Mouse (Mus musculus): ENCODE data around the gene Pparg.

Gene Pparg

DNA sequence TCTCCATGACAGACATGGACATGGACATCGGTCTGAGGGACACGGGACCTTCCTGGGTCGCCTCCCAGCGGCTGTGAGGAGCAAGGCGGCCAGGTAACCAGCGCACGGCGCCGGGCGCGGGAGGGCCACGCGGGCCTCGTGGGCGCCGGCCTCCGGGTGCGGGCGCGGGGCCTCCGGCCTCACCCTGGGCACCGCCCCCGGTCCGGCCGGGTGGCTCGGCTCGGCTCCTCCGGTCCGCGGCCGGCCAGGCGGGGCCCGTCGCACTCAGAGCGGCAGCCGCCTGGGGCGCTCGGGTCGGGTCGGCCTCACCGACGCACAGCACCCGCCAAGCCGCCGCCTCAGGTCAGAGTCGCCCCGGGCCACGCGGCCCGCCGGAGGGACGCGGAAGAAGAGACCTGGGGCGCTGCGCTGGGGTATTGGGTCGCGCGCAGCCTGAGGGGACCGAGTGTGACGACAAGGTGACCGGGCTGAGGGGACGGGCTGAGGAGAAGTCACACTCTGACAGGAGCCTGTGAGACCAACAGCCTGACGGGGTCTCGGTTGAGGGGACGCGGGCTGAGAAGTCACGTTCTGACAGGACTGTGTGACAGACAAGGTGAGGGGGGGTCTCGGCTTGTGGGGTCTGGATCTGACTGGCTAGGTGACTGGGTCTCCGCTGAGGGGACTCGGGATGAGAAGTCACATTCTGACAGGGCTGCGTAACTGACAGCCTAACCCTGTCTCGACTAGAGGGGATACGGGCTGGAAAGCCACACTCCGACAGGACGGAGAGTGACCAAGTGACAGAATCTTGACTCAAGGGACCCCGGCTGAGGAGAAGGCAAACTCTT lies at the start of gene Pparg:
TSS of gene Pparg (plus strand) at position 176 of the 830 bp plus-strand sequence.
- no peak for DNase-seq (ENCODE audit: low read depth, low spot score)

DNA sequence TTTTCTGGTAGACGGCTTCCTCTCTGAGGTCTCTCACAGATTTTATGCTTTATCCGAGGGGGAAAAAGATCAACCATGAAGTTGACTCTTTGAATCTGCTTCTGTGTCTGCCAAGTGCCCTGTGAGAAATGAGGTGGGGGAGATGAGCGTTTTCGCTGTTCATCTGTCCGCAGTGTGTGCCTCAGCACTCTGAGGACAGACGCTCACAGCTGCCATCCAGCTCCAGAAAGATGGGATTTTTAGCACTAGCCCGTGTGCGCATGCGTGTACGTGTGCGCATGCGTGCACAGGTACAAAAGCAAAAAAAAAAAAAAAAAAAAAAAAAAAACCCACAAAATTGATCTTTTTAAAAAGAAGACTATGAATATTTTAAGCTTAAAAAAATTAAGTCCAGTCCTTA lies 48.0 kb upstream of the Pparg start:
- no peak for DNase-seq (ENCODE audit: low read depth, low spot score)

DNA sequence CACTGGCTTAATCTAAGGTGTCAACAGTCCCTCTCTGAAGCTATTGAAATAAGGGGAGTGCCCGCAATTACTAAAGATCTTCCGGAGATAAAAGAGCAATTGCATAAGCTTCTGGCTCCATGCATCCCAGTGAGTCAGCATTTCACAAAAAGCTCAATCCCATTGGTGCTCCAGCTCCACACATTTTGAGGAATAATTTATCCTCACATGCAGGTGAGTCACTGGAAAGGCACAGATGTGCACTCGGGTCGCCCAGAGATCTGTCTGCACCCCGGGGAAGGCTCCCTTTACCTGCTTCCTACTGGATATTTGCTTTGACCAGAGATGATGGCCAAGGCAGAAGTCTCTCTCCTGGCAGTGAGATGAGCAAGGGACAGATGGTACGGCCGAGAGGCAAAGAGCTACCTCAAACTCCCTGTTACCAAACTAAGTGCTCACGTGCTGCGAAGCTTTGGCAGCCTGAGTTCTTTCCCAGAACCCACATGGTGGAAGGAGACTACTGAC lies 47.5 kb upstream of the Pparg start:
- DNase-seq (ENCODE audit: low read depth, low spot score) = no peak

DNA sequence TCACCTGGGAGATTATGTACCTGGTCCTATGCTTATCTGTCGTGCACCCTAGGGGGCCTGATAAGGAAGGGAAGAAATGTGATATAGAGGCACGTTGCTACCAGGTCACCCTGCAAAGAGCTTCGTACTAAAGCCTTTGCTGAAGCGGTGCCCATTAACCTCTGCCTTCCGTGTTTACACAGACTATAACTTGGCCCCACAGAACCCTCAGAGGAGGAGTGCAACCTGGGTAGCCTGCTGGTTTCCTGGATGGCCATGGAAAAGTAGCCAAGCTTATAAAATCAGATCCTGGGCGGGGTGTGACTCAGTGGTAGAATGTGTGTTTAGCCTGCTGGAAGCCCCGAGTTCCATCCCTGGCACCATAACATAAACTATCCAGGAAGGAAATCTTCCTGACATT lies 46.8 kb upstream of the Pparg start:
- no peak for DNase-seq (ENCODE audit: low read depth, low spot score)

DNA sequence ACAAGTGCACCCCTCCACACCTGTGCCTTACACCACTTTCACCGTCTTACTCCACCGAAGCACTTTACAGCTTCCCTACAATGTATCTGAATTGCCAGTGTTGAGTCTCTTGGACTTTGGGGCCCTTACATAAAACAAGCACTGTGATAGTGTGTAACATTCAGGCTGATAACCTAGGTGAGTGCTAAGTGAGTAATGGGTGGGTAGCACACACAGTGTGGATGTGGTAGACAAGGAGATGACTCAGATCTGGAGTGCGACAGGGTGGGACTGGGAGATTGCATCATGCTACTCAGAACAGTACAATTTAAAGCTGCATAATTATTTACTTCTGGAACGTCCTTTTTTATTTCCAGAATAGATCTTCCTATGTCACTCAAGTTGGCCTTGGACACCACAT lies 45.0 kb upstream of the Pparg start:
- no peak for DNase-seq (ENCODE audit: low read depth, low spot score)

DNA sequence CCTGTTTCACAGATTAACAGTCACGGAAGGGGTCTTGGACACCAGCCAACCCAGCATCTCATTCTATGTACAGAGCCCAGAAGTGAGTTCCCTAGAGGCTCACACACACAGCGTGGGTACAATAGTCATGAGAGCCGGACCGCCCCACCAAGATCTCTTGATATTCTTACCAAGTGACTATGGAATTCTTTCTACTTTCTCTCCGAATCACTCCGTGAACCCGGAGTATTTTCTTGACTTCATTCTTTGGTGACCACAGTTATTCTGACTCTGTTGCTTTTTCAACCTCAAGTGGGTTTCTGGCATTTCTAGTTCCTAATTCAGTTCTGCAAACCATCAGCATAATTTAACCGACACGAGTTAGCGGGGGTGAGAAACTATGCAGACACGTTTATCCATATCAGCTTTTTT lies 43.9 kb upstream of the Pparg start:
- no peak for DNase-seq (ENCODE audit: low read depth, low spot score)

DNA sequence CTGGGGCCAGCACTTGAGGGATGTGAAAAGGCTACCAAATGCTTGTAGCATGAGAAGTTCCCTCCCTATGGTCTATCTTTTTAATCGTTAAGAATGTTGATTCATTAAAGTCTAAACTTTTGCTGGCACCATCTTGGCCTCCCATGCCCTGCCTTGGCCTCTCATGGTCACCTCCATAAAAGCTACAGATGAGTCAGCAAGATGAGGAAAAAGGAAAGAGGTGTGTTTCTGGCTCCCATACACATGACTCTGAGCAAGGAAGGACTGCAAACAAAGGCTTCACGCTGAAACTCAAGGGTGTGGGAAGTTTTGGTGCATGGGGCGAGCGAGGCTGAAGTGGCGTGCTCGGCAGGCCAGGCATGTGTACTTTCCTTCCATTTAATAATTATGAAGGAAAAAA lies 41.9 kb upstream of the Pparg start:
- DNase-seq (ENCODE audit: low read depth, low spot score) = no peak

DNA sequence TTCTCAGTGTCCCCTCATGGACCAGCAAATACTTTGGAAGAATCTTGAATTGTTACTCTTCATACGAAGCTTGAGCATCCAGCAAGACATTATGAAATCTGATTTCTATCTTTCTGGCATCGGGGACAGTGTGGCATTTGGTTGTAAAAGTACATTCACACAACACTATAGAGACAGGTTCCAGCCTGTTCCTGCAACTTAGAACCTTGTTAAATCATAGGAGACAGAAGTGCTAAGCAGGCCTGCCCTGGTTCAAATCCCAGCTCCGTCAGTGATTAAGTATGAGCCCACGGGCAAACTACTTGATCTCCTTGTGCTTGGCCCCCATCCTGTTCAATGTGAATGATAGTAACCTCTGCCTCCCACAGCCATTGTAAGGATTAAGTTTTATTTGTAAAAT lies 41.1 kb upstream of the Pparg start:
- DNase-seq (ENCODE audit: low read depth, low spot score) = no peak

DNA sequence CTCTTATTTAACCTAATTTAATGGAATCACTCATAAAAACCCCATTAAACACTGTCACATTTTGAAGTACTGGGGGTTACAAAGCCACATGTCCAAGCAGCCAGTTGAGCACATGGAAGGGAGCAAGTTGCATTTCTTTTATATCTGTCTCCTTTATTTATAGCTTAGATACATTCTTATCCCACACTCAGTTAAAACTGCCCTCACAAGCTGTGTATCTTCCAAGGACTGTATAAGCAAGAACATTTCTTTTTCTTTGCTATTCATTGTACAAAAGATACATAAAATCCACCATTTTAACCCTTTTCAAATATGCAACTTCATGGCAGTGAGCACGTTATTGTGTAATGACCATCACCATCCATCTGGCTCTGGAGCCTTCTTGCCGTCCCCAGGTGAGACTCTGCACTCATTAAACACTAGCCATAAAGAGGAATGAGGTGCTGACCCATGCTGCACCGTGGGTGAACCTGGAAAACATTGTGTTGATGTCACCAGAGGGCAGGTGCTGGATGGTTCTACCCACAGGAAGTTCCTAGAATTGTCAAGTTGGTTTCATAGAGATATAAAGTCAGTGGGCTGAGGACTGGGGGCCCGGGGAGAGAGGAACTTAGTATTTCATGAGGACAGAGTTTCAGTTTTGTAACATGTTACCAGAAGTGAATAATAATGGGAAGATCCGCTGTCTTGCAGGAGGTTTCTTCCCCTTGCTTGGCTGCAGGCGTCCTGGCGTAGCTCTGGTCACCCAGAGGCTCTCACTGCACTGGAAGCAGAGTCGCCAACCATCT lies 39.6 kb upstream of the Pparg start:
- no peak for DNase-seq (ENCODE audit: low read depth, low spot score)

DNA sequence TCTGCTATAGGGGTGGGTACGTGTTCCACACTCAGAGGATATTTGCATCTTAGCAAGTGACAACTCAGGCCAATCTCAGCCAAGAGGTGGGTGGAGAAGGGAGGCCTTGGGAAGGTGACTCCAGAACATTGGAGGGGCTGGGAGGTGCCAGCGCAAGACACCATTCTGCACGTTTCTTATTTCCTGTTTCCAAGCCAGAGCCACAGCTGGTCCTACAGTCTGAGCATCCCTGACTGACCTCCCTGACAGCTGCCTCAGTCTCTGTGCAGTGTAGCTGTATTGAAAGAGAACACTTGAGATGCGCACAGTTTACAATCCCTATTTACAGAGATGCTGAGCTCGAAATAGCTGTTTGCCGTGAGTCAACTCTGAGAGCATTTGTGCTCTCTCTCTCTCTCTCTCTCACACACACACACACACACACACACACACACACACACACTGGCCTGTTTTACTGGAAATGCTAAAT lies 38.8 kb upstream of the Pparg start:
- DNase-seq (ENCODE audit: low read depth, low spot score) = no peak

DNA sequence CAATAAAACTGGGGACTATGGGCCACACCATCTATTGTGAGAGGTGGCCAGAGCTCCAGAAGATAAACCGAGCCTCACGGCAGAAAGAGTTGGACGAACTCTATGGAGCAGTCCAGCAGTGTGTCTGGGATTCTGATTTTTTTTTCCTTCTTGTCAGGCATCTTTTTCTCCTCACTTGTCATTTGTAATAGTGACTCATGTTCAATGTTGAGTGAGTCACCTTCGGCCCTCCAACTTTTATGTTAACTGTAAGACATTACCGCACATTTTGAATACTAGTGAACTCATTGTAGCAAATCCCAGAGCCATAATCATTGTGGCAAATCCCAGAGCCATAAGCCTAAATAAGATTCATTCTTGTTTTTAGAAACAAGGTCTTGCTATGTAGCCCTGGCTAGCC lies 37.8 kb upstream of the Pparg start:
- no peak for DNase-seq (ENCODE audit: low read depth, low spot score)

DNA sequence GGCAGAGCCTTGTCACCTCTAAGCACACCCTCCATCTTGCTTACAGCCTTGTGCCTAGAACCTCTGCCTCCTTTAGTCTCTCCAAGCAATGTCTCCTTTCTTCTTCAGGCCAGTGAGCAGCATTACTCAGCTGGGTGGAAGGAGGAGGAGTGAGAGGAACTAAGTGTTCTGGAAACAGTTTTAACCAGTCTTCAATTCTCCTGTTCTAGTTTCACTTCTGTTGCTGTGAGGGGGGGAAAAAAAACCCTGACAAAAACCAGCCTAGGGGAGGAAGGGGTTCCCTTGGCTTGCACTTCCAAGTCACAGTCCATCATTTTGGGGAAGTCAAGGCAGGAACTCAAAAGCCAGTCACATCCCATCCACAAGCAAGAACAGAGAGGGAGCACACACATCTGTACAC lies 29.8 kb upstream of the Pparg start:
- DNase-seq (ENCODE audit: low read depth, low spot score) = no peak

DNA sequence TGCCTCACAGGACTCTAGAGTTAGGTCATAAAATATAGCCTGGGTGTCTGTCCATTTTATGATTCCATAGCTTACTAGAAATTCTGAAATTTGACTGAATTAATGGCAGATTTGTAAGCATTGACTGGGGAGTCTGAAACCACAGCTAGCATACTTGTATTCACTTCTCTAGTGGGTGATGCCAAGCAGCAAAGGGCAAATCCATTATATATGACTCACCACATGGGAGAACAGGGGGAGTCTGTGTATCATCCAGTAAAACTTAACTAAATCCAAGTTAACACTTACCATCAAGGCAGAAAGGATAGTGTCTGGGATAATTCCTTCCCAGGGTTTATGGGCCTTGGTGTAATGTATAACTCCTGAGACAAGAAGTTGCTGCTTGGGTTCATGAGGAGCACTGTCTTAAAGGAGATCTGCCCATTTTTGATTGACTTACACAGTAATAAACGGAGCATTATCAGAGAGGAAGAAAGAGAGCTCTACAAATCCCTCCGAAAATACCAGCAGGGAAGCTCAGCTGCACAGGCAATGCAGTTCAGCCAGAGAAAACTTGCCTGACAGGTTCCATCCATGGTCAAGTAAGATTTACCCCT lies 27.6 kb upstream of the Pparg start:
- DNase-seq (ENCODE audit: low read depth, low spot score) = no peak

DNA sequence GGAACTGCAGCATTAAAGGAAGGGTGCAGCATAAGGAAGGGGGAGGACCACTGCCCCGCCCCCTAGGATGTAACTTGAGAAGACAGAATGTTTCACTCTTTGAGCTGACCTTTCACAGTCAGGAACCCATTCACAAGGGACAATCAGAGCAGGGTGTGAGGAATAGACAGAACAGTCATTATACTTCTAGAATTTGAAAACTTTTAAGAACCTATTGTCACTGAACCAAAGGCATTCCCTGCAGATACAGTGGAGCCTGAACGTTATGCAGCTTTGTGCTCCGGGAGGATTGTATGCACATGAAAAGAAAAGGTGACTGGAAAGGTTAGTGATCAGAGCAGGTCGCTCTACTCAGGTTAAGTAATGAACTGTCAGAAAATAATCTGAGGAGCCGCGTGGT lies 25.2 kb upstream of the Pparg start:
- no peak for DNase-seq (ENCODE audit: low read depth, low spot score)

DNA sequence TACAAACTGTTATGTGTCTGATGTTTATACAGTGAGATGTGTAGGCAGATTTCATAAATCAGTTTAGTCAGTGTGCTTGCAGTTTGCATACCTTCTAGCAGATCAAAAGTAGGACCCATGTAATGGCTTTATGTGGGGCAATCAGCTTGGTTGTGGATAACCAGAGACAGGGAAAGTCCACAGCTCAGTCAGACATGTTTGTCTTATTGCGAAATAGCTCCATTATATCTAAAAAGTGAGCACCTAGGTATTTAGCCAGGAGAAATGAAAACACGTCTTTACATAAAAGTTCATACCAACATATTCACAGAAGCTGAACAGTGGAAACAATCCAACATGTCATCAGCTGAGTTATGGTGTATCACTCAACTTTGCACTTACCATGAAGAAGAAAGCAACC lies 20.7 kb upstream of the Pparg start:
- no peak for DNase-seq (ENCODE audit: low read depth, low spot score)

DNA sequence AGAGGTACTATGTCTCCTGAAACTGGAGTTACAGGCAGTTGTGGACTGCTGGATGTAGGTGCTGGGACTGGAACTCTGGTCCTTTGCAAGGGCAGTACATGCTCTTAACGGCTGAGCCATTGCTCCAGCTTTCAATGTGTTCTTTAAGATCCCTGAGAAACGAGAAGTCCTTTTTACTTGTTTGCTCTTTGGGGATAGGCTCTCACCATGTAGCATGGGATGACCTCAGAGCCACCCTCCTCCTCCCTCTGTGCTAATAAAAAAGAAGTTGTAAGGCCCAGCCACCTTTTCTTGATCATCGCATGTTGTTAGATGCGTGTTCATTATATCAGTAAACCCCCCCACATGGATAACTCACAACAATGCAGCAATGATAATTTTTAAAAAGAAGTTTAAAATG lies 17.7 kb upstream of the Pparg start:
- no peak for DNase-seq (ENCODE audit: low read depth, low spot score)

DNA sequence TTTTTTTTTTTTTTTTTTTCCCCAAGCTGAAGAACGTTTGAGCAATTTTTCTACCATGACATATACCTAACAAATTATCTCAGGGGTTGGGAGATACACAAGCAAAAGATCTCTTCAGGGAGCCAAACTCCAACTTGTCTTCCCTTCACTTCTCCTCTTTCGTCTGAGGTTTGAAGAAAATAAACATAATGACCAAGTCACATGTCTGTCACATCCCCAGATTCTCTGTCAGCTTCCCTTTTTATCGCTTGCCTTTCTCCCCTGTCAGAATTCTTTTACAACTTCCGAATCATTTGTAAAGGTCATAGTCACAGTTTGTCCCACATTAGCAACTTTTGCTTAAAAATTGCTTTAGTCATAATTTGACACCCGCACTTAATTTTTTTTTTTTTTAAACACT lies 17.2 kb upstream of the Pparg start:
- no peak for DNase-seq (ENCODE audit: low read depth, low spot score)

DNA sequence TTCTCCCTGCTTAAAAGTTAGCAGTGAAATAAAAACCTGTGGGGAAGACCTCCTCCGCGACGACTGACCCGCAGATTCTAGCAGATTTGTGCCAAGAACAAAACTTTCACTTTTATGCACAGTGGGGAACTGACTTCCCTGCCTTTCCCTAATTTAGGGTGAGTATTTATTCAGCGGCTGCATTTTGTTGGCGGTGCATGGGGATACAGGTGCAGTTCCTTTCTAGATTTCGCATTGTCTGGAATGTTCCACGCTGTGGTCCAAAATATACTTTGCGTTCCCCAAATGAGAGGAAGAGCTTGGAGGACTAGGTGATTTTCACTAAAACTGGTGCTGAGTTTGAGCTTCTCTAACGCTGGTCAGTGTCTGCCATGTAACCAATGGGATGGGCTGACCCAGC lies 16.6 kb upstream of the Pparg start:
- no peak for DNase-seq (ENCODE audit: low read depth, low spot score)

DNA sequence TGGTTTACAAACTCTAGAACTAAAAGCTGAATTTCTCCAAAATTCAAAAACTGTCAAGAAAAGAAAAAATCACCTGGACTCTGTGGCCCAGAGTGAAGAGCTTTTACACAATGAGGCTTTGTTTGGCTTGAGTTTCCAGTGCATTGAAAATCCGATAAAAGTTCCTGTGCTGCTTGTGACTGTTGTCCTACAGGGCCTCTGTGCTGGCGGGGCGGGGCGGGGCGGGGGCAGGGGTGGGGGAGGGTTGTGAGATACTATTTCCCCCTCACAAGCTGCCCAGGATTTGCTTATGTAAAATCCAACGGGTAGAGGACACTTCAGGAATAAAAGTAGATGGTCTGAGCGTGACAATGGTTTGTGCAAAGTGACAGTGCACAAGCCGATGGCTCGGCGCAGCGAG lies 16.2 kb upstream of the Pparg start:
- no peak for DNase-seq (ENCODE audit: low read depth, low spot score)

DNA sequence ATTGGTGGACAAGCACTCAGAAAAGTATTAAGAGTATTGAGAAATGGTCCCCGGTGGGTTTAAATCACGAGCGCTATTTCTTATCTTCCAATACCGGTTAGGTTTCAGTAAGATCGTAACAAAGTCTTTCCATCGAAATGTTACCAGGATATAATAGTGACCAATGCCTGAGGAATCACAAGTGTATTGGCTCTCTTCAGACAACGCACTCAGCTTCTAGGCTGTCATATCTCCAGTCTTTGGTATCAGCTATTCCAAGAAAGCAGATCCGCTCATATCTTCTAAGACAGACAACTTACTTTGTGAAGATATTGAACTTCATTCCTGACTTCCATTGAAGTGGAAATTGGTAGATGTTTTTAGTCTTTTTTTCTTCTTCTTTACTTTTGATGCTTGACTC lies 15.7 kb upstream of the Pparg start:
- no peak for DNase-seq (ENCODE audit: low read depth, low spot score)

DNA sequence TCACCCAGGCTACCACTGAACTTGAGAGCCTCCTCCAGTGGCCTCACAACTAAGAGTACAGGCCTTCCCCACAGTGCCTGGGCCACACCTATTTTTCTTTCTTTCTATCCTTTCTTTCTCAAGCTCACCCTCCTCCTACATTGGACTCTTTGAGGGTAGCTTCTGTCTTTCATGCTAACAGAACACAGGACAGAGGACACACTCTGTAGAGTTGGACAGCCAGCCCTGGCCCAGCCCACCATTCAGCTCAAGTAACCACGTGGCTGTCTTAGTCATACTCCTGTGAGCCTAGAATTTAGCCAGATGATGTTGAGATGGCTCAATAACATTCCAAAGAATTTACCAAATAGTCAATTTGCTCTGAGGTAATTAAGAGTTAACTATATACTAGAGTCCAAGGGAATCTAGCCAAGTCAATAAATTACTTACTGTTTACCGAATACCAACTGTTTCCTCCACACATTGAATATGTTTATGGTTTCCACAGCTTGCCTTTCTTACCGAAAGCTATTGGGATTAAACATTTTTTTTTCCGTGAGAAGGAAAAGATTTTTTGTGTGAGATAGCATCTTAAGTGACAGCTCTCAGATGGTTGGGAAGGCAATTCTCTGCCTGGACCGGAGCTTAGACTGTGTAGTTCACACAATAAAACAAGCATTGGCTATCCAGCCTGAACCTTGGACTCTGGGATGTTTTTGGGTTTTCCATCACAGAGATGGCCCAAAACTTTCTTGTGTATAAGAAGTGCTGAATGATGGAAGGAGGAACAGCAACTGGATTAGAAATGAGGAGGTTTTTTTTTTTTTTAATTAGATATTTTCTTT lies 10.9 kb upstream of the Pparg start:
- no peak for DNase-seq (ENCODE audit: low read depth, low spot score)

Data from embryo, embryonic 11.5 days (tissue).